Mouse (Mus musculus) G1E (cell line): ENCODE measurements around the gene Erc1.

Source experiments
- CTCF ChIP-seq: IDR thresholded peaks from 2 replicates; pipeline ENCODE4 v1.5.1; 2012; ENCODE audit warnings: low read depth, low read length, inconsistent platforms, mixed read lengths
- GATA1 ChIP-seq: IDR thresholded peaks from 2 replicates; pipeline ENCODE4 v1.6.1; 2012; ENCODE audit warnings: borderline replicate concordance, low read length, inconsistent platforms, mixed read lengths
- POLR2AphosphoS5 ChIP-seq: IDR thresholded peaks from 2 replicates; pipeline ENCODE4 v1.6.1; 2012; ENCODE audit warnings: low read depth, low read length, inconsistent platforms; ENCODE audit not compliant: insufficient replicate concordance
- TAL1 ChIP-seq: conservative IDR thresholded peaks from 2 replicates; pipeline ENCODE4 v1.6.1; 2012; ENCODE audit warnings: low read depth, low read length, inconsistent platforms, mixed read lengths

DNA sequence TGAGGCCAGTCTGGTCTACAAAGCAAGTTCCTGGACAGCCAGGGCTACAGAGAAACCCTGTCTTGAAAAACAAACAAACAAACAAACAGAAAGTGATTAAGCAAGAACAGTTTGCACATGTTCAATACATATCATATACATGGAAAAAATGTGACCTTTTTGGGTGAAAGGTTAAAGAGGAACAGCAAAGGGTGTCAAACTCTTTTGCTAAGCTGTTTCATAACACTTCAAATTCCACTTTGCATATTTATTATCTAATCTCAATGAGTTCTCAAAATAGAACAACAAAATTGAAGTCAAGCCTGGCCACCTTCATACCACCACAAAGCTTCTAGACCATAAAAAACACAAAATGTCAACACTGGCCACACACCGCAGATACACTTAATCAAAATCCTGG lies 19.8 kb downstream of the Erc1 start:
- no peak for TF ChIP-seq CTCF
- TF ChIP-seq POLR2AphosphoS5: no peak
- TF ChIP-seq TAL1: no peak
- no peak for TF ChIP-seq GATA1
